Mouse (Mus musculus): ENCODE data around the gene Gm11444.

GRCm38 (mm10) chr11:85816471-85816870, 33.7 kb downstream of the Gm11444 start:
- no peak for TF ChIP-seq CTCF (conservative IDR thresholded peaks at IDR 0.05; ENCODE audit: low read length)
- TF ChIP-seq POU5F1 (IDR thresholded peaks at IDR 0.05; ENCODE audit: borderline replicate concordance, low read length), result no peak
